Mouse (Mus musculus): ENCODE results near the gene Hip1r. TPM values are rescaled to one million over a fixed set of nuclear protein-coding genes. Genes with fewer than 3 reads are reported as not detected.
"Not testable (repeated sequence)": the region's sequence is repeated elsewhere in the genome, so short reads cannot be mapped to it uniquely, and the experiment has no call there.

Gene Hip1r
- total and polyA plus RNA-seq, 3 experiments: 16.6 to 31.6 TPM; not detected in 1

DNA sequence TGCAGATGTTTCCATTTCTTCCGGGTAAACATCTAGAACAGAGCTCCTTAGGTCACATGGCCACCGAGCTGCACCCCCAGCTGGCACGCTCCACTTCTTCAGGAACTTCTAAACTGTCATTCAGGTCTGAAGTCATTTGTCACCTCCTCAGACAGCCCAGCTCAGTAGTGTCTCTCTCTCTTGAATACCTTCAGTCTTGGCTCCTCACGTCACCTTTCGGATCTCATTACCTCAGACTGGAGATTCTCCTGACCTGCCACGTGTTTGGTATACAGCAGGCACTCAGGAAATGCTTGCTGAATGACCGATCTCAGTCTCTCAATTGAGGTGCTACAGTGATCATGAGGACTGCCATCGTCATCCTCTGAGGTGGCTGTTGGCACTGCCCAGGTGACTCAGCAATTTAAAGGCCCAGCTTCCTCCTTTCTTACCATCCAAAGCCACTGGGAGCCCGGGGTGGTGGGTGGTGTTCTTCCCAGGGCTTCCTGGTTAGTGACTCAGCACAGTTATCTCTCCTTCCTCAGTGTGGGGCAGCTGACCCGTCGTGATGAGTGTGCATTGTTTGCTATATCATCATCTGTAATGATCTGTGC lies 78.6 kb downstream of the Hip1r start (continued):
- TF ChIP-seq POLR2A (IDR thresholded peaks at IDR 0.05; ENCODE audit: control insufficient read depth in 1 of 2, insufficient read depth in 1 of 2, low read depth in 1 of 2, low read length in 2 of 2, poor library complexity in 1 of 2): peak in 1 of 2 experiments; percentile 82; a peak in 3 of 4 replicates

DNA sequence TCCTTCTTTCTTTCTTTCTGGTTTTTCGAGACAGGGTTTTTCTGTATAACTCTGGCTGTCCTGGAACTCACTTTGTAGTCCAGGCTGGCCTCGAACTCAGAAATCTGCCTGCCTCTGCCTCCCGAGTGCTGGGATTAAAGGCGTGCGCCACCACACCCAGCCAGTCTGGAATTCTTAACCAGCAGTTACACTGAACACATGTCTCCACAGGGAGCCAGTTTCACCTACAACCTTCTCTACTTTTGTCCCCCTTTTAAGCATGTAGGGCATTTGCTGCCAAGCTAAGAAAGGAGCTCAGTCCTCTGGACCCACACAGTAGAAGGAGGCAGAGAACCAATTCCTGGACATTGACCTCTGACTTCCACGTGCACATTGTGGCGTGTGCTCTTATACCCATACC lies 79.2 kb downstream of the Hip1r start:
- not testable (repeated sequence) for DNase-seq (ENCODE audit: low read depth, low spot score); H3K27me3 ChIP-seq (ENCODE audit: control insufficient read depth in 1 of 2, insufficient read depth in 2 of 2, low read length in 2 of 2); H3K4me3 ChIP-seq (ENCODE audit: control insufficient read depth in 1 of 2, insufficient read depth in 1 of 2, low read depth in 2 of 2, low read length in 2 of 2); H3K9ac ChIP-seq (ENCODE audit: control insufficient read depth, low read depth, low read length, poor library complexity, severe bottlenecking); H3K9me3 ChIP-seq (replicated peaks; ENCODE audit: insufficient read depth, low read length)
- Histone ChIP-seq H3K4me1 (ENCODE audit: control insufficient read depth in 1 of 2, insufficient read depth in 2 of 2, low read length in 2 of 2) (peaks cover 2 to 28% of the 10 kb centered on the region in 2 experiments; a peak in 3 of 4 replicates), H3K79me2 (ENCODE audit: control insufficient read depth, insufficient read depth, low read length, poor library complexity) (peaks cover 14% of the 10 kb centered on the region), H3K27ac (ENCODE audit: control insufficient read depth, low read depth, low read length) (peak overlapping the region; percentile 97), H3K36me3 (ENCODE audit: control insufficient read depth in 1 of 2, insufficient read depth in 2 of 2, low read length in 2 of 2) (peaks cover 0 to 11% of the 10 kb centered on the region in 2 experiments; a peak in 2 of 4 replicates)

Other genes starting within 250 kb of the Hip1r start
- 55.2 and 56.9 TPM in 2 replicates for gene Rsrc2, start 224.2 kb upstream of the Hip1r start, total RNA-seq (2012; rRNA removed)
- 10 to 100 TPM in 1 of 2 experiments, not detected in 1; 82.9 TPM for gene Rsrc2, start 224.2 kb upstream of the Hip1r start, polyA plus RNA-seq (2012; ENCODE audit: insufficient read depth in 1 of 2, insufficient read length in 2 of 2, low read depth in 1 of 2, low replicate concordance in 2 of 2, missing spikeins in 1 of 2)
- 27.0 and 28.5 TPM in 2 replicates for gene Kntc1, start 223.9 kb upstream of the Hip1r start, total RNA-seq (2012; rRNA removed)
- gene Kntc1, start 223.9 kb upstream of the Hip1r start, polyA plus RNA-seq (2012; ENCODE audit: insufficient read depth in 1 of 2, insufficient read length in 2 of 2, low read depth in 1 of 2, low replicate concordance in 2 of 2, missing spikeins in 1 of 2): 10 to 100 TPM in 1 of 2 experiments, not detected in 1; 29.7 TPM
- not detected in 2 replicates for gene Hcar2, start 108.1 kb upstream of the Hip1r start, total RNA-seq (2012; rRNA removed)
- not detected for gene Hcar2, start 108.1 kb upstream of the Hip1r start, polyA plus RNA-seq (2012; ENCODE audit: insufficient read depth in 1 of 2, insufficient read length in 2 of 2, low read depth in 1 of 2, low replicate concordance in 2 of 2, missing spikeins in 1 of 2)
- not detected in 2 replicates for gene Hcar1, start 93.6 kb upstream of the Hip1r start, total RNA-seq (2012; rRNA removed)
- not detected for gene Hcar1, start 93.6 kb upstream of the Hip1r start, polyA plus RNA-seq (2012; ENCODE audit: insufficient read depth in 1 of 2, insufficient read length in 2 of 2, low read depth in 1 of 2, low replicate concordance in 2 of 2, missing spikeins in 1 of 2)
- gene Denr, start 66.5 kb upstream of the Hip1r start, total RNA-seq (2012; rRNA removed): 100 and 109 TPM in 2 replicates
- 100 to 1,000 TPM in 1 of 2 experiments, 10 to 100 TPM in 1; 62.4 to 323 TPM for gene Denr, start 66.5 kb upstream of the Hip1r start, polyA plus RNA-seq (2012; ENCODE audit: insufficient read depth in 1 of 2, insufficient read length in 2 of 2, low read depth in 1 of 2, low replicate concordance in 2 of 2, missing spikeins in 1 of 2)
- gene Gm43518, start 46.2 kb upstream of the Hip1r start, total RNA-seq (2012; rRNA removed): 1.5 and 2.1 TPM in 2 replicates
- gene Gm43518, start 46.2 kb upstream of the Hip1r start, polyA plus RNA-seq (2012; ENCODE audit: insufficient read depth in 1 of 2, insufficient read length in 2 of 2, low read depth in 1 of 2, low replicate concordance in 2 of 2, missing spikeins in 1 of 2): 1 to 10 TPM in 1 of 2 experiments, not detected in 1; 3.6 TPM
- gene Ccdc62, start 42.9 kb upstream of the Hip1r start, total RNA-seq (2012; rRNA removed): 7.5 and 8.5 TPM in 2 replicates
- 10 to 100 TPM in 1 of 2 experiments, not detected in 1; 13.4 TPM for gene Ccdc62, start 42.9 kb upstream of the Hip1r start, polyA plus RNA-seq (2012; ENCODE audit: insufficient read depth in 1 of 2, insufficient read length in 2 of 2, low read depth in 1 of 2, low replicate concordance in 2 of 2, missing spikeins in 1 of 2)
- gene Vps37b, start 58.6 kb downstream of the Hip1r start, total RNA-seq (2012; rRNA removed): 27.4 and 28.6 TPM in 2 replicates
- 10 to 100 TPM in 1 of 2 experiments, not detected in 1; 66.0 TPM for gene Vps37b, start 58.6 kb downstream of the Hip1r start, polyA plus RNA-seq (2012; ENCODE audit: insufficient read depth in 1 of 2, insufficient read length in 2 of 2, low read depth in 1 of 2, low replicate concordance in 2 of 2, missing spikeins in 1 of 2)
- gene Abcb9, start 122.2 kb downstream of the Hip1r start, total RNA-seq (2012; rRNA removed): 2.1 and 2.4 TPM in 2 replicates
- 1 to 10 TPM in 1 of 2 experiments, not detected in 1; 8.1 TPM for gene Abcb9, start 122.2 kb downstream of the Hip1r start, polyA plus RNA-seq (2012; ENCODE audit: insufficient read depth in 1 of 2, insufficient read length in 2 of 2, low read depth in 1 of 2, low replicate concordance in 2 of 2, missing spikeins in 1 of 2)
- 37.9 and 39.8 TPM in 2 replicates for gene Ogfod2, start 138.7 kb downstream of the Hip1r start, total RNA-seq (2012; rRNA removed)
- gene Ogfod2, start 138.7 kb downstream of the Hip1r start, polyA plus RNA-seq (2012; ENCODE audit: insufficient read depth in 1 of 2, insufficient read length in 2 of 2, low read depth in 1 of 2, low replicate concordance in 2 of 2, missing spikeins in 1 of 2): 10 to 100 TPM in 1 of 2 experiments, not detected in 1; 51.2 TPM
- gene Arl6ip4, start 142.5 kb downstream of the Hip1r start, total RNA-seq (2012; rRNA removed): 57.8 and 60.4 TPM in 2 replicates
- gene Arl6ip4, start 142.5 kb downstream of the Hip1r start, polyA plus RNA-seq (2012; ENCODE audit: insufficient read depth in 1 of 2, insufficient read length in 2 of 2, low read depth in 1 of 2, low replicate concordance in 2 of 2, missing spikeins in 1 of 2): 100 to 1,000 TPM in 1 of 2 experiments, not detected in 1; 128 TPM

Data from MEL (cell line).